Mouse (Mus musculus) spleen, adult 2 months (tissue): ENCODE measurements around the gene Aff2.

Experiments used
- CTCF ChIP-seq: fragments of 200-500 bp; IDR thresholded peaks from 2 replicates; pipeline ENCODE4 v1.5.1; 2011; ENCODE audit warnings: mild to moderate bottlenecking, inconsistent platforms; ENCODE audit not compliant: insufficient read depth, insufficient read length, insufficient replicate concordance; ENCODE audit errors: extremely low read depth
- POLR2A ChIP-seq: fragments of 200-500 bp; IDR thresholded peaks from 2 replicates; pipeline ENCODE4 v1.6.1; 2011; ENCODE audit warnings: low read depth, low read length, inconsistent platforms

GRCm38 (mm10) chrX:69802481-69802880 is 442.4 kb downstream of the Aff2 start:
- TF ChIP-seq CTCF (no peak), POLR2A (no peak)
